Mouse (Mus musculus) olfactory bulb, adult 2 months (tissue): ENCODE results near the gene Snd1. TPM values are rescaled to one million over a fixed set of nuclear protein-coding genes. Genes with fewer than 3 reads are reported as not detected.

Source experiments
- H3K27ac ChIP-seq: fragments of 200-500 bp; 2 replicates; pipeline ENCODE4 v1.5.1; 2012; ENCODE audit warnings: low read depth, low read length; ENCODE audit not compliant: insufficient read depth
- H3K4me1 ChIP-seq: fragments of 200-500 bp; 2 replicates; pipeline ENCODE4 v1.6.1; 2012; ENCODE audit warnings: low read length; ENCODE audit not compliant: control insufficient read depth, insufficient read depth
- H3K4me3 ChIP-seq: fragments of 200-500 bp; 2 replicates; pipeline ENCODE4 v1.5.1; 2012; ENCODE audit warnings: mild to moderate bottlenecking, low read depth, low read length, moderate library complexity; ENCODE audit not compliant: insufficient read depth
- CTCF ChIP-seq: fragments of 200-500 bp; IDR thresholded peaks from 2 replicates; pipeline ENCODE4 v1.5.1; 2012; ENCODE audit warnings: low read depth, mild to moderate bottlenecking, low read length, moderate library complexity; ENCODE audit not compliant: insufficient read depth
- POLR2A ChIP-seq: fragments of 200-500 bp; IDR thresholded peaks from 2 replicates; pipeline ENCODE4 v1.6.1; 2012; ENCODE audit warnings: mild to moderate bottlenecking, low read depth, low read length, moderate library complexity; ENCODE audit not compliant: insufficient read depth
- WGBS: fragments of 180-500 bp; shearing (Covaris S2); methylation state at CpG from one replicate; pipeline ENCODE4 v1.1.7; 2018; 5-methylcytosine and 5-hydroxymethylcytosine counted together
- polyA plus RNA-seq: library from polyadenylated mRNA; stranded (reverse); fragments of >200 nt; gene quantifications from 2 replicates; pipeline ENCODE4 v1.2.4, GENCODE M21; 2012; ENCODE audit warnings: low replicate concordance; ENCODE audit not compliant: missing spikeins, insufficient read depth, insufficient read length

Snd1 gene
- polyA plus RNA-seq, 1 experiment = not detected

GRCm38 (mm10) chr6:28854598-28854997, 379.7 kb downstream of the Snd1 start:
- WGBS = 80% methylated on average over 8 of the region's 8 CpGs
- H3K27ac ChIP-seq = no peak overlapping the region
- H3K4me3 ChIP-seq = no peak overlapping the region
- no peak for TF ChIP-seq POLR2A
- TF ChIP-seq CTCF = no peak
- peaks cover 9% of the 10 kb centered on the region for H3K4me1 ChIP-seq

GRCm38 (mm10) chr6:28855442-28855841, 380.5 kb downstream of the Snd1 start:
- Histone ChIP-seq H3K4me1 (peaks cover 9% of the 10 kb centered on the region), H3K27ac (no peak overlapping the region), H3K4me3 (no peak overlapping the region)
- 75% methylated on average over 3 of the region's 3 CpGs for WGBS
- TF ChIP-seq POLR2A = no peak
- no peak for TF ChIP-seq CTCF

DNA sequence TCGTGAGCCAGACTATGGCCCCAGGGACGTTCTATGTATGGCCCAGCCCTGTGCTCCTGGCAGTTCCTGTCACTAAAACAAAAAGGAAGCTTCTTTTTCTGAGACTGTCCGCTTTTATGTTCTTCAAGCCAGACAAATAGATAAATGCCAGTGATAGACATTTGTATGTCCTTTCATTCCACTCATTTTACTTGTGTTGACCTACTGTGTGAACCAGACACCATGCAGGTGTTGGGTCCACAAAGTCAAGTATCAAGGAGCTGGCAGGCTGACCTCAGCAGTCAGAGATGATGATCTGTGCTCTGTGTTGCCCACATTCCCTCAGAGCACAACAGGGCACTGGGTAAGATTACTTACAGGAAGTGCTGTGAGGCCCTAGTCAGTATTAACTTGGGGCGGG, 381.9 kb downstream of the Snd1 start:
- Histone ChIP-seq H3K4me3 (no peak overlapping the region), H3K27ac (no peak overlapping the region), H3K4me1 (peaks cover 9% of the 10 kb centered on the region)
- TF ChIP-seq POLR2A (no peak), CTCF (no peak)
- 92% methylated on average over 4 of the region's 4 CpGs for whole genome bisulfite sequencing

GRCm38 (mm10) chr6:28857198-28858180, 382.6 kb downstream of the Snd1 start:
- no peak overlapping the region for H3K27ac ChIP-seq
- TF ChIP-seq CTCF (no peak), POLR2A (no peak)
- no peak overlapping the region for H3K4me3 ChIP-seq
- H3K4me1 ChIP-seq = peaks cover 13% of the 10 kb centered on the region
- 73% methylated on average over 2 of the region's 2 CpGs for WGBS

DNA sequence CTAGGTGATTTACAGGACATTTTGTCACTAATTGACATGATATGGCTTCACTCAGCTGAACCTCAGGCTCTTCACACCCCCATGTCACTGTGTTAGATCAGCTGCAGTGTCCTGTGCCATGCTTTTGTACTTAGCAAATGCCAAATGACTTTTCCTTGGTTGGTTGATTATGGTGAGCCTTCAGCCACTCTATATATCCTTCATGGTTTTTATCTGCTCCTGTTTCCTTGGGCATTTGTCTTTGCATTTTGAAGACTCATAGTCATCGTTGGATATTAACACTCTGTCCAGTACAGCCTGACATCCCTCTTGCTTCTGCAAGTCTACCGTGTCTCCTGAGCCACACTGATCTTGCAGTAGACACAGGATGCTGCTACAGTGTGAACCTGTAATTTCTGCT, 384.2 kb downstream of the Snd1 start:
- TF ChIP-seq POLR2A (no peak), CTCF (no peak)
- Histone ChIP-seq H3K27ac (no peak overlapping the region), H3K4me1 (peaks cover 9% of the 10 kb centered on the region), H3K4me3 (no peak overlapping the region)
- WGBS = 90% methylated on average over 2 of the region's 2 CpGs

DNA sequence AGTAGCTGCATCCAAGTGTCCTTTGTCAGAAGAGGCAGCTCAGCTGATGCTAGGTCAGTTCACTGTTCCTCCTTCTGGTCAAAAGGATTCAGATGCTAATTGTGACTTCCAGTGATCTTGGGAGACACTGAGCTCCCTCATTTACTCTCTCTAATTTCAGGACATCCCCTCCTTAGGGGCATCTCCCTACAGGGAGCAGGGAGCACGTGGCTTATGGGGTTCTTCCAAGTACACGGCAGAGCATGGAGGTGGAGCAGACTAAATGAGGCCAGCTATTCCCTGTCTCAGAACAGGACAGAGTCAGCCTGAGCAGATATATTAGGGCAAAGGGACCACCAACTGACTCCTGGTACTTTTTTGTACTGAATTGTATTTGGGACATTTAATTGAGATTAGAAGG, 385.5 kb downstream of the Snd1 start:
- Histone ChIP-seq H3K4me3 (no peak overlapping the region), H3K4me1 (peaks cover 15% of the 10 kb centered on the region), H3K27ac (no peak overlapping the region)
- no peak for TF ChIP-seq CTCF
- no peak for TF ChIP-seq POLR2A
- 79% methylated on average over 2 of the region's 2 CpGs for WGBS

DNA sequence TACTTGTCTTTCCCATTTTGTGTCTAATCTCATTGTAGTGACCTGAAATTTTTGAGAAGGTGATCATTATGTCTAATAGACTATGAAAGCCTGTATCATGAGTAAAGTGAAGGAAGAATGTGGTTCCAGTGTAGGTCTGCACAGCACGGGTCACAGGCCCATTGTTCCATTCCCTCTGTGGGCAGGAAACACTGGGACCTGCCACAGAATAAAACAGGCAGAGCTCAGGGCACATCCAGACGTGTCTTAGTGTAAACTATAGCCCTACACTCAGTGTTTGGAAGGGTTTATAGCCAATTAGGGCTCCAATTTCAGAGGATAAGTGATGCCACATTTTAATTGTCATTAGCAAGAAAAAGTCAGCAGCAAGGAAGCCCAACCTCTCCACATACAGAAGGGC, 386.0 kb downstream of the Snd1 start:
- Histone ChIP-seq H3K4me3 (no peak overlapping the region), H3K4me1 (peaks cover 17% of the 10 kb centered on the region), H3K27ac (no peak overlapping the region)
- no peak for TF ChIP-seq POLR2A
- no peak for TF ChIP-seq CTCF
- WGBS = 72% methylated on average over 2 of the region's 2 CpGs

- Histone ChIP-seq H3K4me1 (peaks cover 17% of the 10 kb centered on the region), H3K27ac (no peak overlapping the region), H3K4me3 (no peak overlapping the region)
- 73% methylated on average over 8 of the region's 8 CpGs for WGBS
- no peak for TF ChIP-seq CTCF
- no peak for TF ChIP-seq POLR2A
Observed at GRCm38 (mm10) chr6:28862304-28862703, 387.4 kb downstream of the Snd1 start.

DNA sequence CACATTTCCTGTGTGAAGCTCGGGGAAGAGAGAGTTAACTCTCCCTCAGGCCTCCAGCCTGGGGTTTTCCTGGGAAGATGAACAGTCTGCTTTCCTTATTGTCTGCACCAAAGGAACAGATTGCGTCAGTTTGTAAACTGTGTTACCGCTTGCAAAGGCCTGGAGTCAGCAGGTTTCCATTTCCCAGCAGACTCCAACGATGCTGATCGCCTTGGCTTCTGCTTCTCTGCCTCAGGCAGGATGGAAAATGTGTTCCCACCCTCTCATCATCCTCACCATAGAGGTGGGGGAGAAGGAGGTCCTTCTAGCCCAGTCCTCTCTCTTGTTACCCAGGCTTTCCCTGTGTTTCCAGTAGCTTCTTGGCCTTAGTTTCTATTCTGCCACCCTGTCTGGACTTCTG, 389.7 kb downstream of the Snd1 start:
- Histone ChIP-seq H3K27ac (no peak overlapping the region), H3K4me1 (peaks cover 23% of the 10 kb centered on the region), H3K4me3 (no peak overlapping the region)
- WGBS = 54% methylated on average over 5 of the region's 5 CpGs
- no peak for TF ChIP-seq CTCF
- no peak for TF ChIP-seq POLR2A

GRCm38 (mm10) chr6:28865112-28865511, 390.2 kb downstream of the Snd1 start:
- TF ChIP-seq CTCF (no peak), POLR2A (no peak)
- 58% methylated on average over 10 of the region's 10 CpGs for WGBS
- Histone ChIP-seq H3K4me1 (peaks cover 23% of the 10 kb centered on the region), H3K4me3 (no peak overlapping the region), H3K27ac (no peak overlapping the region)
